Mouse (Mus musculus) lung, postnatal 25 days (tissue): ENCODE data around the gene Sos2.

Source experiments
- DNase-seq: peaks from one replicate; pipeline ENCODE4 v3.0.0; 2022; ENCODE audit warnings: low spot score

The Sos2 gene

GRCm38 (mm10) chr12:69681566-69682061, at the start of gene Sos2:
Gene Sos2, minus strand, starts transcription at chr12:69681852.
- DNase-seq, result peak; percentile 57

- no peak for DNase-seq
These were observed 48.7 kb upstream of the Sos2 start for GRCm38 (mm10) chr12:69730306-69730705.

GRCm38 (mm10) chr12:69729246-69729645, 47.6 kb upstream of the Sos2 start:
- DNase-seq, result no peak

- peak; percentile 97 for DNase-seq
These were observed 43.2 kb upstream of the Sos2 start, which contains the start of the genes L2hgdh and Atp5s for GRCm38 (mm10) chr12:69724711-69725460. Gene L2hgdh, minus strand, starts transcription at chr12:69724873. Gene Atp5s, plus strand, starts transcription at chr12:69724950.

- no peak for DNase-seq
These were observed 42.5 kb upstream of the Sos2 start for GRCm38 (mm10) chr12:69724018-69724710.

GRCm38 (mm10) chr12:69723376-69723775, 41.7 kb upstream of the Sos2 start:
- no peak for DNase-seq

GRCm38 (mm10) chr12:69722857-69723256, 41.2 kb upstream of the Sos2 start:
- DNase-seq, result no peak

GRCm38 (mm10) chr12:69713628-69714027, 32.0 kb upstream of the Sos2 start:
- no peak for DNase-seq

GRCm38 (mm10) chr12:69704799-69705458, 23.3 kb upstream of the Sos2 start:
- DNase-seq, result no peak

GRCm38 (mm10) chr12:69698352-69698751, 16.7 kb upstream of the Sos2 start:
- DNase-seq, result no peak

GRCm38 (mm10) chr12:69696746-69697145, 15.1 kb upstream of the Sos2 start:
- DNase-seq, result peak; percentile 76

- DNase-seq, result no peak
These were observed 11.8 kb upstream of the Sos2 start for GRCm38 (mm10) chr12:69693471-69693870.

- no peak for DNase-seq
These were observed 9.1 kb upstream of the Sos2 start for GRCm38 (mm10) chr12:69690714-69691113.

GRCm38 (mm10) chr12:69689094-69689493, 7.4 kb upstream of the Sos2 start:
- DNase-seq, result no peak

- DNase-seq, result peak; percentile 14
These were observed 6.7 kb upstream of the Sos2 start for GRCm38 (mm10) chr12:69688368-69688767.

- peak; percentile 93 for DNase-seq
These were observed 1.9 kb upstream of the Sos2 start for GRCm38 (mm10) chr12:69683537-69683936.

GRCm38 (mm10) chr12:69682788-69683419, 1.3 kb upstream of the Sos2 start:
- no peak for DNase-seq

- peak; percentile 82 for DNase-seq
These were observed 574 bp upstream of the Sos2 start for GRCm38 (mm10) chr12:69682065-69682787.

GRCm38 (mm10) chr12:69680635-69681565, 752 bp downstream of the Sos2 start:
- peak; percentile 47 for DNase-seq

- no peak for DNase-seq
These were observed 5.5 kb downstream of the Sos2 start for GRCm38 (mm10) chr12:69676157-69676556.
